Mouse (Mus musculus): ENCODE data around the gene Nol11.

DNA sequence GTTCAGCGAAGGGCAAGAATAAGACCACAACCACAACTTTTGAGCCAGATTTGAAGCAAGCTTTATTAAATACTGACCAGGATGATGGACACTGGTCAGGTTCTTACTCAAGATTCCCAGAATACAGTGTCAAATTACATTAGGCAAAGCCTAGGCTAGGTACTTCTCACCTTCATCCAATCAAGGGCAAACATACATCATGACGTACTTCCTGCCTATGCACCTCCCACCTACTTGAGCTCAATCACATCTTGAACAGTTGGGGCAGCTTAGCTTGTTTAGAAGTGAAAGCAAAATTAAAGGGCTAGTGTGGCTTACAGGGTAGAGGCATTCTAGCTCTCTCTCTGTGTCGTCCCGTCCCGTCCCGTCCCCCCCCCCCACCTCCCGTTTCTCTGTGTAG is 34.8 kb downstream of the Nol11 start:
- TF ChIP-seq CTCF (IDR thresholded peaks at IDR 0.05; ENCODE audit: low read depth, low read length), result no peak
- TF ChIP-seq EP300 (IDR thresholded peaks at IDR 0.05; ENCODE audit: insufficient read depth, low read depth, low read length), result no peak
- TF ChIP-seq POLR2A (IDR thresholded peaks at IDR 0.05; ENCODE audit: insufficient read depth, low read length), result no peak

Measured in ES-Bruce4 (cell line).